Mouse (Mus musculus) kidney, adult 2 months (tissue): ENCODE data around the gene Erbb4.

Experiments used
- CTCF ChIP-seq: fragments of 200-500 bp; conservative IDR thresholded peaks from 2 replicates; pipeline ENCODE4 v1.5.1; 2011; ENCODE audit warnings: low read depth, mild to moderate bottlenecking, control low read depth, low read length, moderate library complexity, mixed read lengths; ENCODE audit not compliant: insufficient read depth, insufficient read length
- POLR2A ChIP-seq: fragments of 200-500 bp; IDR thresholded peaks from one replicate; pipeline ENCODE4 v1.6.1; 2011; ENCODE audit warnings: low read depth, low read length, control low read depth

DNA sequence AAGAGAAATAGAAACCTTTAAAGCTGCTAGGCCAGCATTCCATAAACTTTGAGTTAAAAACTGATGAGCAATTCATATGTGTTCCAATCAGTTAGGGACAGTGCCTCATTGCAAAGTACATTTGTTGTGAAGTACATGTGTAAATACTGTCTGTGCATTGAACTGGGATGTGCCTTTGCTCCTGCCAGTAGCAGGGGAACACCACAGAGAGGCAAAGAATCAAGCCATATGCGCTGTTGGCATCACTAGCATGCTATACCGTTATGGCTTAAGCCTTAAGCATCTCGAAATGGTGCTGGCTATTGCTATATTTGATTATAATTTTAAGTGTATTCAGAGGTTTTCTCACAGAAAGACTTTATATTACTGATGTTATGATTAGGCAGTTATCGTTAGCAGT lies 58.9 kb downstream of the Erbb4 start:
- no peak for TF ChIP-seq CTCF
- no peak for TF ChIP-seq POLR2A
